Mouse (Mus musculus): Measurements from ENCODE around the gene Sgo1. TPM values are rescaled to one million over a fixed set of nuclear protein-coding genes. Genes with fewer than 3 reads are reported as not detected.

Gene Sgo1
- total RNA-seq, 1 experiment from 2014 or later = 2.8 TPM

GRCm38 (mm10) chr17:53643360-53643759 lies 45.8 kb downstream of the Sgo1 start:
- no peak for DNase-seq

GRCm38 (mm10) chr17:53631344-53631743 lies 57.8 kb downstream of the Sgo1 start:
- DNase-seq = no peak

- DNase-seq = no peak
Measured at GRCm38 (mm10) chr17:53628131-53628530, 61.0 kb downstream of the Sgo1 start.

- DNase-seq = no peak
Measured at GRCm38 (mm10) chr17:53627497-53627896, 61.6 kb downstream of the Sgo1 start.

- no peak for DNase-seq
Measured at GRCm38 (mm10) chr17:53626160-53626559, 63.0 kb downstream of the Sgo1 start.

Other genes with a start within 250 kb of the Sgo1 start
- gene Efhb, start 226.0 kb downstream of the Sgo1 start, total RNA-seq (2021) = 0.43 and 0.52 TPM in 2 replicates
- gene Rab5a, start 210.1 kb downstream of the Sgo1 start, total RNA-seq (2021) = 101 and 109 TPM in 2 replicates
- not detected in 2 replicates for gene Pp2d1, start 149.9 kb downstream of the Sgo1 start, total RNA-seq (2021)
- 63.7 and 97.1 TPM in 2 replicates for gene Kat2b, start 122.5 kb downstream of the Sgo1 start, total RNA-seq (2021)
- 0.81 and 0.88 TPM in 2 replicates for gene Sult1c2, start 157.0 kb upstream of the Sgo1 start, total RNA-seq (2021)

Measured in adrenal gland, postnatal 25 days (tissue).